16 mouse cellular contexts compared by ENCODE assay signal in the genomic region with DNA sequence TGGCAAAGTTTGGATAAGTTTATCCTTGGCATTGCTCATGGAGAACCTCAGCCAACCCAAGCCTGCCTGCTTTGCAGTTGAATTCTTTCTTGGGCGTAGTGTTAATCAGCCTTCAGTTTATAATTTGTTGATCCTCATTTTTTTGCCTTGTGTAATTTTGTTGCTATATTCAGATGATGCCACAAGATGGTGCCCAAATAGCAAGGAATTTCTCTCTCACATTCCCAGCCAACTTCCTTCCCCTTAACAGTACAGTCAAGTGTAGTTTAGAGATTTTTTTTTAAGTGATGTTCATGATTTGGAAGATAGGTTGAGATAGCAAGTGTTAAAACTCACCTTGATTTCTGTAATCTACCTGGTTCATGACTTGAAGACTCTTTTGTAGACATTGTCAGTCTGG. TPM values are rescaled to one million over a fixed set of nuclear protein-coding genes. Genes with fewer than 3 reads are reported as not detected.
A peak's percentile ranks its signal among the peaks of the same experiment; 100 is the strongest.
DNase-seq lines count a peak whose midpoint lies in the region; ATAC-seq lines count a peak whose summit lies in the region.
"Had no signal": no experiment of that assay in that cellular context is flagged by ENCODE, and none has a peak within 500 bp of the region (broad histone marks: within the 10 kb centered on the region; RNA-seq: fewer than 3 reads in every experiment).

No protein-coding gene starts in this region.

- DNase-seq in embryonic facial prominence, embryonic 11.5 days (ENCODE audit: low spot score) = peak; percentile 38
- no peak for DNase-seq in embryonic facial prominence, embryonic 10.5 days (ENCODE audit: low spot score)
- peak; percentile 23 for DNase-seq in kidney, adult 9 months
- no peak for DNase-seq in kidney, postnatal 4 days
- peak; percentile 17 for DNase-seq in lung, postnatal 25 days (ENCODE audit: low spot score)
- DNase-seq in lung, postnatal 14 days = no peak
- DNase-seq in lung, postnatal 36 days = peak; percentile 31
- DNase-seq in cerebellum, adult 18-20 months = no peak
- DNase-seq: B cell, adult 2 months; cerebellum, postnatal 14 days; right cerebral cortex, postnatal 25 days; thymus, postnatal 25 days had no signal

- H3K4me3 ChIP-seq in embryonic facial prominence, embryonic 11.5 days (ENCODE audit: low read depth, low read length) = no peak overlapping the region
- no peak overlapping the region for H3K4me3 ChIP-seq in embryonic facial prominence, embryonic 10.5 days
- H3K4me3 ChIP-seq: hindbrain, embryonic 10.5 days; kidney, embryonic 15.5 days had no signal

- no peaks in the 10 kb centered on the region for H3K9me3 ChIP-seq in embryonic facial prominence, embryonic 11.5 days (replicated peaks; ENCODE audit: control insufficient read depth, low read length)
- H3K9me3 ChIP-seq in embryonic facial prominence, embryonic 10.5 days = no peaks in the 10 kb centered on the region
- H3K9me3 ChIP-seq: G1E; hindbrain, embryonic 10.5 days; kidney, embryonic 15.5 days had no signal

- WGBS in embryonic facial prominence, embryonic 11.5 days = 79% methylated on average over 1 of the region's 1 CpGs
- 86% methylated on average over 1 of the region's 1 CpGs for WGBS in embryonic facial prominence, embryonic 10.5 days

- no peaks in the 10 kb centered on the region for H3K27me3 ChIP-seq in embryonic facial prominence, embryonic 11.5 days (ENCODE audit: control insufficient read depth, insufficient read depth, low read length)
- no peaks in the 10 kb centered on the region for H3K27me3 ChIP-seq in embryonic facial prominence, embryonic 10.5 days (replicated peaks; ENCODE audit: low read depth, poor library complexity, severe bottlenecking)
- H3K27me3 ChIP-seq: kidney, embryonic 15.5 days had no signal

- ATAC-seq in embryonic facial prominence, embryonic 11.5 days (replicated peaks; ENCODE audit: insufficient number of reproducible peaks, low FRiP score, low TSS enrichment, low read depth) = no peak
- ATAC-seq: activated CD4-positive, CD25-positive, alpha-beta regulatory T cell, adult 4 months had no signal

- no peak overlapping the region for H3K4me2 ChIP-seq in embryonic facial prominence, embryonic 11.5 days (ENCODE audit: low read depth, low read length)
- H3K4me2 ChIP-seq: kidney, embryonic 15.5 days had no signal

- H3K4me1 ChIP-seq in embryonic facial prominence, embryonic 11.5 days (ENCODE audit: control insufficient read depth, insufficient read depth, low read length) = no peaks in the 10 kb centered on the region
- peaks cover 13% of the 10 kb centered on the region; the same call in 1 of the 2 replicates for H3K4me1 ChIP-seq in embryonic facial prominence, embryonic 10.5 days
- H3K4me1 ChIP-seq: kidney, embryonic 15.5 days had no signal

- H3K27ac ChIP-seq in embryonic facial prominence, embryonic 11.5 days (replicated peaks; ENCODE audit: low read depth, low read length) = no peak overlapping the region
- no peak overlapping the region for H3K27ac ChIP-seq in embryonic facial prominence, embryonic 10.5 days (replicated peaks)
- H3K27ac ChIP-seq: hindbrain, embryonic 10.5 days; kidney, embryonic 15.5 days had no signal

- H3K36me3 ChIP-seq in embryonic facial prominence, embryonic 11.5 days (replicated peaks; ENCODE audit: control insufficient read depth, insufficient read depth, low read depth, low read length) = no peaks in the 10 kb centered on the region
- H3K36me3 ChIP-seq in embryonic facial prominence, embryonic 10.5 days (replicated peaks) = peaks cover 41% of the 10 kb centered on the region

- H3K9ac ChIP-seq in embryonic facial prominence, embryonic 11.5 days (replicated peaks; ENCODE audit: low read length) = no peak overlapping the region
- H3K9ac ChIP-seq: kidney, embryonic 15.5 days had no signal

RNA-seq across cellular contexts. Expression of a gene that starts 23.4 kb away (rescaled TPM):
- 0.06 and 0.28 TPM in 2 replicates for polyA plus RNA-seq in embryonic facial prominence, embryonic 11.5 days (2014; fragmentation: Nextera tagmentation; extraction: Ambion mirVana)
- 0.24 and 0.28 TPM in 2 replicates for polyA plus RNA-seq in embryonic facial prominence, embryonic 10.5 days (2016; fragmentation: Nextera tagmentation; extraction: Ambion mirVana)
- polyA plus RNA-seq: G1E had no signal

Comparison
In these comparisons a context has a peak if more than half of its experiments do, and no peak if none do; other contexts are left out.
1. DNase-seq: peak in embryonic facial prominence, embryonic 11.5 days (single experiment), kidney, adult 9 months (single experiment), lung, postnatal 25 days (single experiment) and lung, postnatal 36 days (single experiment); none in embryonic facial prominence, embryonic 10.5 days (single experiment), kidney, postnatal 4 days (0 of 2), lung, postnatal 14 days (single experiment) and cerebellum, adult 18-20 months (0 of 2).